Mouse (Mus musculus) liver, embryonic 14 days (tissue): ENCODE results near the gene H2-Ab1. TPM values are rescaled to one million over a fixed set of nuclear protein-coding genes. Genes with fewer than 3 reads are reported as not detected.

Experiments used
- polyA plus RNA-seq: library from polyadenylated mRNA; depleted of rRNA; stranded (reverse); fragments of >200 nt; gene quantifications from 2 replicates; pipeline ENCODE4 v1.2.3, GENCODE M21; 2012; rRNA removed

H2-Ab1 gene
- polyA plus RNA-seq, result 1.5 and 1.9 TPM in 2 replicates

DNA sequence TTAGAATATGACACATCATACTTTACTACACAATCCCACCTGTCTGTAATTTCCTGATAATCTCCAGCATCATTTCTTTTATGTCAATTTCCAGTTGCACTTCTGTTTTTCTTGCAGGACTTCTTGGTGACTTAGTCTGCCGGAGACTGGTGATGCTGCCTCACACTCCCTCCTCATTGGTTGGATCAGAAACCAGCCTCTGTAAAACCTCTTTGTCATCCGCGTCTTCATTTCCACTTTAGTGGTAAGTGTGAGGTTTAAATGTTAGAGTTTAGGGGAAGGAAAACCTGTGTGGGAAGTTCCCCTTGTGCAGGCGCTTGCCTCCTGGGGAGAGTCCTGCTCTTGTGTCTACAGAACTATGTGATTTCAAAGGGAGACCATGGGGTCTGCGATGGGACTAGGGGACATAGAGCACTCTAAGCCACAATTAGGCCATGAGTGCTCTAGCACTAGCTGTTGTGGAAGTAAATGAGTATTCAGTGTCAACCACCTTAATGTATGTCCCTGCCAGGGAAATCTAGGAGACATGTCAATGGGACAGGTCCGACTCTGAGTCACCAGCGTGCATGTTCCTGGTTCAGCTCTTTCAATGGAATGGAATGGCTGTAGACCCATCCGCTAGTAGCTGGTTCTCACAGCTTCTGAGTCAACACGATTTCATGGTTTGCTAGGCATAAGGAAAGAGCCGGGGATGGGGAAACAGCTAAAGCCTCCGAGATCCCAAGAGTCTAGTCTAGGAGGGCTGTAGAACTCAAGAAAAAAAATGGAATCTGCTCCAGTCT, at the start of gene H2-Ab1:
TSS of gene H2-Ab1 (plus strand) at position 96 of the 782 bp plus-strand sequence.

GRCm38 (mm10) chr17:34238706-34239105, 18.8 kb upstream of the H2-Ab1 start, which contains the start of gene H2-Ob:
TSS of gene H2-Ob (plus strand) at chr17:34238903.

GRCm38 (mm10) chr17:34287648-34288047, 30.2 kb downstream of the H2-Ab1 start, which contains the start of gene H2-Aa:
TSS of gene H2-Aa (minus strand) at chr17:34287823.

GRCm38 (mm10) chr17:34305380-34306030, 48.0 kb downstream of the H2-Ab1 start, which contains the start of gene H2-Eb1:
TSS of gene H2-Eb1 (plus strand) at chr17:34305867.

Other genes starting within 250 kb of the H2-Ab1 start
- 9.6 and 10.5 TPM in 2 replicates for gene Ring1, start 233.0 kb upstream of the H2-Ab1 start, polyA plus RNA-seq
- 28.0 and 29.0 TPM in 2 replicates for gene H2-Ke6, start 229.6 kb upstream of the H2-Ab1 start, polyA plus RNA-seq
- 27.2 and 30.7 TPM in 2 replicates for gene Slc39a7, start 226.0 kb upstream of the H2-Ab1 start, polyA plus RNA-seq
- gene Rxrb, start 225.9 kb upstream of the H2-Ab1 start, polyA plus RNA-seq, result 15.0 and 18.0 TPM in 2 replicates
- 0.27 and 0.33 TPM in 2 replicates for gene Col11a2, start 218.3 kb upstream of the H2-Ab1 start, polyA plus RNA-seq
- gene H2-Oa, start 165.3 kb upstream of the H2-Ab1 start, polyA plus RNA-seq, result 0.32 and 0.41 TPM in 2 replicates
- gene H2-DMa, start 138.1 kb upstream of the H2-Ab1 start, polyA plus RNA-seq, result 2.2 and 3.2 TPM in 2 replicates
- 53.0 and 53.8 TPM in 2 replicates for gene Brd2, start 135.1 kb upstream of the H2-Ab1 start, polyA plus RNA-seq
- gene H2-DMb2, start 114.4 kb upstream of the H2-Ab1 start, polyA plus RNA-seq, result 0.18 and 0.41 TPM in 2 replicates
- 0.68 and 1.0 TPM in 2 replicates for gene H2-DMb1, start 104.6 kb upstream of the H2-Ab1 start, polyA plus RNA-seq
- 2.4 and 2.7 TPM in 2 replicates for gene Tap1, start 70.1 kb upstream of the H2-Ab1 start, polyA plus RNA-seq
- 5.4 and 6.2 TPM in 2 replicates for gene Psmb9, start 69.9 kb upstream of the H2-Ab1 start, polyA plus RNA-seq
- 10.8 and 12.8 TPM in 2 replicates for gene Psmb8, start 60.0 kb upstream of the H2-Ab1 start, polyA plus RNA-seq
- gene Tap2, start 54.2 kb upstream of the H2-Ab1 start, polyA plus RNA-seq, result 2.8 and 3.3 TPM in 2 replicates
- gene H2-Ob, start 18.8 kb upstream of the H2-Ab1 start, polyA plus RNA-seq, result 0.12 and 0.17 TPM in 2 replicates
- 1.1 and 1.2 TPM in 2 replicates for gene H2-Aa, start 30.1 kb downstream of the H2-Ab1 start, polyA plus RNA-seq
- 0.48 and 0.78 TPM in 2 replicates for gene H2-Eb1, start 48.2 kb downstream of the H2-Ab1 start, polyA plus RNA-seq
- gene H2-Eb2, start 68.0 kb downstream of the H2-Ab1 start, polyA plus RNA-seq, result 0.01 TPM in 1 of 2 replicates, not detected in the other
- gene Btnl2, start 97.1 kb downstream of the H2-Ab1 start, polyA plus RNA-seq, result 0.03 TPM in 2 replicates
- gene Btnl1, start 119.4 kb downstream of the H2-Ab1 start, polyA plus RNA-seq, result not detected in 2 replicates
- gene BC051142, start 141.1 kb downstream of the H2-Ab1 start, polyA plus RNA-seq, result 0.15 and 0.23 TPM in 2 replicates
- not detected in 2 replicates for gene Btnl4, start 219.6 kb downstream of the H2-Ab1 start, polyA plus RNA-seq